Mouse (Mus musculus) cerebellum, adult 9-10 months (tissue): ENCODE data around the gene Nedd9.

Experiments used
- DNase-seq: peaks from one replicate; pipeline ENCODE4 v3.0.0; 2022

Gene Nedd9

GRCm38 (mm10) chr13:41339653-41340351 lies 147.4 kb downstream of the Nedd9 start:
- no peak for DNase-seq

DNA sequence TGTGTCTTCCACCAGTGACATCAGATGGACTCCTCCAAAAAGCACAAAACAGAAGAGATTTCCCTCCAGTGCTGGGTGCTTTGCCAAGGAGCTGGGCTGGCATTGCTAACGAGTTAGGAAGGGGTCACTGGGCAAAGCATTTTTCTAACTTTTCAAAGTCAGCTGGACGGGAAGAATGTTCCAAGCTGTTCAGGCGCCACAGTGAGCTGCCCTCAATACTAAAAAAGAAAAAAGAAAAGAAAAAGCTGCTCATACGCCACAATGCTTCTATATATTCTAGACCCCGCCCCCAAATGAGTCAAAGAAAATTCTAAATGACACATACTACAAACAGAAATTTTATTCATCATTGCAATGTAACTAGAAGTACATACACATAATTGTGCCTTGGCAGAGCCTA lies 148.0 kb downstream of the Nedd9 start:
- DNase-seq, result peak; percentile 24

DNA sequence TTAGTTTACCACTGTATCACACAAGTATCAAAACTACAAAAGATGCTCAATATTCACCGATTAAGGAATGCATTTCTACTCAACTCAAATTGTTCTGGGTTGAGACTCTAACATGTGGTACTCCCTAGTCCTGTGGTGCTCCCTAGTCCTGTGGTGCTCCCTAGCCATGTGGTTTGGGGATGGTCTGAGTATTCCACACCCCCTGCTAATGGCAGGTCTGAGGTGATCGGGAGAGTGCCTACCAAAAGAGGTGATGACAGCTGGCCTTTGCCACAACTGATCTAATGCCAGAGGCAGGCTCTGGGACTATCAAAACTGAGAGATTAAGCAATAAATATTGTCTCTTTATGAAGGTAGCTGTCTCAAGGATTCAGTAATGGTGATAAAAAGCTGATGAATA lies 149.8 kb downstream of the Nedd9 start:
- no peak for DNase-seq

DNA sequence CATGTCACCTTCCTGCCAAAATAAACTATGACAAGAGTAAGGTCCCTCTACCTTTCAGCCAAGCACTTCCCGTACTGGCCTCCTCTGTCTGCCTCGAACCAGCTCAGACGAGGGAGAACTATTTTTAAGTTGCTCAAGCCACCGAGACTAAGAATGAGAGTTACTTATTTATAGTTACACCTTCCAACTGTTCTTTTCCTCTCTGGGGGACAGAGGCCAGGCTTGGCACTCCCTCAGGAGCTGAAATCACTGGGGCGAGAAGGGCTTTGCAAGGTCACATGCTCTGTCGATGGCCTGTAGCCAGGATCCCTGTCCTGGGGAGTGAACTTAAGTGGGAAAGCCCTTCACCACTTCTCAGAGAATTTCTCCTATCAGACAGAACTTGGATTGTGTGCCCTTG lies 150.9 kb downstream of the Nedd9 start:
- no peak for DNase-seq

GRCm38 (mm10) chr13:41335767-41336166 lies 151.4 kb downstream of the Nedd9 start:
- DNase-seq, result no peak

GRCm38 (mm10) chr13:41334641-41335000 lies 152.5 kb downstream of the Nedd9 start:
- DNase-seq, result no peak

DNA sequence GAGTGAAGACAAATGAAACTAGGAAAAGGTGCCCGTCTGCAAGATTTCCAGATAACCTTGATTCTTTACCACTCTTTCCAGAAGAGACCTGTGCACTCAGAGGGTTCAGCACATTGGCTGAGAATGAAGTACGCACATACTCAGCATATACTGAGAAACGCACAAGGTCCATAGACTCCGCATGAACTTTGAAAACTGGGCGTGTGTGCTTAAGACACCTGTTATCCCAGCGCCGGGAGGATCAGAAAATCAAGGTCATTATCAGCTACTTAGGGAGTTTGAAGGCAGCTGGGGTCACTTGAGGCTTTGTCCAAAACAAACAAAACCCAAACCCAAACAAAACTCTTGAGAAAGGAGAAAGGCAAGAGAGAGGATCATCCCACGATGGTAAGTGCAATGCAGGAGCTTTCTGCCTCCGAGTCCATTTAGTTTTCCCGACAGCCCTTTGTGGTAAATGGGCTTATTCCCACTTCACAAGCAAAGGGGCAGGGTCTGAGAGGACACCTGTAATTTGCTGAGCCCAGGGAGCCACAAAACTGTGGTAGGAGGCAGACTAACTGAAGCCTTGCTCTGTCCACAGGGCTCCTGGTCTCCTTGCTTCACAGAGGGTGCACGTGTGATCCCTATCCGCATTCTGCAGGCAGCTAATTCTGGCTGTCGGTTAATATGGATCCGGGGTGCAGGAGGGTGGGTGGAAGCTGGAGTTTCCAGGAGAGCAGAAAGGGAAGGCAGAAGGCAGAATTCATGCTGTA lies 153.1 kb downstream of the Nedd9 start:
- DNase-seq, result no peak

DNA sequence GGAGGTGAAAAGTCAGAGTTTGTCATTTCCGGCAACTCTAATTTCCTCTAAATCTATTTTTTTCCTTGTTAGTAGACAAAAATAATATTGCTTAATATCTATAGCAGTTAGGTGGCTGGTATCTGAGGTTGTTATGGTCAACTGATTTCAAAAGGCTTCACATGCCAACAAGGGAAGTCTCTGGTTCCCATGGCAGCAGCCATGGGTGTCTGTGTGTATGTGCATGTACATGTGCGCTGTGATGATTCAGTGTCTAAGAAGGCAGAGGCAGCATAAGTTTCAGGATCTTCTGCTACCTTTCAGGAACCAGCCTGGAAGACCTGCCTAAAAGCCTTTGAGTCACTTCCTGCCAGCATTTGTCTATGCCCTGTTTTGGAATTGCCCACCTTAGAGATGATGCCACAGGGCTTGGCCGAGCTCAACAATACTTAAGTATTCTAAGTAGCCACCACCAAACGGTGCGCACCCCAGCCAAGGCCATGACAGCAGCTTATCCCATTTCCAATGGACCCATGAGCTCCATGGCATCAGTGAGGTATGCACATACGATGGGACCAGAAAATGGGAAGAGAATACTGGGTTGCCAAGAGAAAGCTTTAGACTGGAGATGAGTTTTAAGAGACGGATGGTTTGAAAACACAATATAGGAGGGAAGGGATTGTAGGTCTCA lies 155.4 kb downstream of the Nedd9 start:
- DNase-seq, result no peak

GRCm38 (mm10) chr13:41330589-41331345 lies 156.4 kb downstream of the Nedd9 start:
- no peak for DNase-seq

DNA sequence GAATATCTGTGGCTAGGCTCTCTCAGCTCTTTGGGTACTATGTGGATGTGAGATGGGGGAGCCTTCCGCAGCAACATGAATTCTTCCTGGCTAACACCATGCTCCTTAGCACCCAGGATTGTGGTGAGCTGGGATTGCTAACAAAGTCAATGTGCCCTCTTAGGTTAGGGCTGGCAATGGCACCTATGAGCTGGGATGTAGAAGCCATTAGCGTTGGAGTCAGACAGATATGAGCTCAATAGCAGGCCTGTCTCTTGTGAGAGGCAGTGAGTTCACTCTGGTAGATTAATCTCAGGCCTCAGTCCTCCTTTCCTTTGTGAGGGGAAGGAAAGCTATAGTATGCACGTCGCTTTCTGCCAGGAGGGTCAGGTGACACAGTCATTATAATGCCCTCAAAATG lies 157.1 kb downstream of the Nedd9 start:
- DNase-seq, result no peak

GRCm38 (mm10) chr13:41328481-41328880 lies 158.7 kb downstream of the Nedd9 start:
- DNase-seq, result no peak

- no peak for DNase-seq
Observed at GRCm38 (mm10) chr13:41327546-41327945, 159.6 kb downstream of the Nedd9 start.

GRCm38 (mm10) chr13:41326134-41326533 lies 161.0 kb downstream of the Nedd9 start:
- DNase-seq, result no peak

- no peak for DNase-seq
Observed at GRCm38 (mm10) chr13:41325346-41325745, 161.8 kb downstream of the Nedd9 start.

GRCm38 (mm10) chr13:41324631-41325030 lies 162.5 kb downstream of the Nedd9 start:
- no peak for DNase-seq

- no peak for DNase-seq
Observed at GRCm38 (mm10) chr13:41321433-41321832, 165.7 kb downstream of the Nedd9 start.

DNA sequence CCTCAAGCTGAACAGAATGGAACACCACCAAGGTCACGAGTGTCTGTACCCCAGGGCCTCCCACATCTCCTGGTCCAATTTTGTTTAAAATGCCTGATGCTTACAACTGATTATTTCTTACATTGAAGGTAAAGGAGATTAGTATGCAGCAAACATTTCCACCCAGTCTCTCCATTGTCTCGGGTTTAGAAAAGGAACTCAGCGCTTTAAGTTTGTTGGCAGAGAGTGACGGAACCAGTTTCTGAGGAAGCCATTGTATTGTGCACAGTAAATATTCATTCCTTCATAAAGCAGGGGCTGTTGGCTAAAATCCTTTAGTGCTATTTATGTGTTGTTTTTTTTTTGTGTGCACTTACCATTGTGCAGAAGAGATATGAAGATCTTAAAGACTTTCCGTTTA lies 166.4 kb downstream of the Nedd9 start:
- no peak for DNase-seq

DNA sequence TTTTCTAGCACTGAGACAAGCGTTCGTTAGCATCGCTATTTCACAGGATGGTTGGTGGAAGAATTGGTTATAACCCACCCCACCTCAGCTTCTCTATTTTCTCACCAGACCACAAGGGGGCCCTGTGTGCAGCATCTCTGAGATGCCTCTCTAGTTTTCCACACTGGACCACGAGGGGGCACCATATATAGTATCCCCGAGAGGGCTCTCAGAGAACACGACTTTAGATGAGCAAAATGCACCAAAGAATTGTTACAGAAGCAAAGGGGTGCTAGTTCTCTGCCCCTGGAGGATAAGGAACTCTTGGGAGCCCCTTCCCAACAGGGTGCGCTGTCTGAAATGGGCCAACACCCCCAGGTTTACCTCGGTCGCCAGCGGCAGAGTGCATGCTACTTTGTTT lies 184.4 kb downstream of the Nedd9 start:
- DNase-seq, result peak; percentile 41

- DNase-seq, result no peak
Observed at GRCm38 (mm10) chr13:41300037-41300436, 187.1 kb downstream of the Nedd9 start.

DNA sequence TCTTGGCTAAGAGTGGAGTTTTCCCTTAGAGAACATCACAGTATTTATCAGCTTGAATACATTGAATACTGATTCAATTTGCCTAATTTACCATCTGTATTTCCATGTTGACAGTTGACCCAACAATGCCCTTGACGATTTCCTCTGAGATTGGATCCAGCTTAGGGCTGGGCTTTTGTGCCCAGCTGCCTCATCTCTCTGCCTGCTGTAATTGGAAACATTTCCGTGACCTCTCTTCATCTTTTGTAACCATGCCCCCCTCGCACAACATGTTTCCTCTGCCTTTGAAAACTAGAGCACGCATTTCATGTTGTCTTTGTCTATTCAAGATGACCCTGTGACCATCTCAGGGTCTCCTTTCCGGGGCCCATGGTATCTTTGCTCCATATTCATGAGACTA lies 188.2 kb downstream of the Nedd9 start:
- no peak for DNase-seq

DNA sequence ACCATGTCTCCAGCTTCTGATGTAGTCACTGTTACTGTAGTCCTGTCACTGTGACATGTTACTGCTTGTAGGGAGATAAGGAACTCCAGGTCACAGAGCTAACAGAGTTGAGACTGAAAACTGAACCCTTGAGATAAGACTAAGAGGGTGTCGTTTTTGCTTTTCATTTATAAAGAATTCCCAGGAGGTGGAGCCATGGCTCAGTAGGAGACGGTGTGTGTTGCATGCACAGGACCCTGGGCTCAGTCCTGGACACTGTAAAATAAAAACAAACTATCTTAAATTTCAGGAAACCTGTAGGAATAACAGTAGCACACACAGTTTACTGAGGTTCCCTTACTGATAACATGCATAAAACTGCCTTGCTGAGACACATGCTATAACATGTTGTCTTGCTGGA lies 188.6 kb downstream of the Nedd9 start:
- DNase-seq, result no peak

GRCm38 (mm10) chr13:41296396-41296795 lies 190.8 kb downstream of the Nedd9 start:
- DNase-seq, result no peak

DNA sequence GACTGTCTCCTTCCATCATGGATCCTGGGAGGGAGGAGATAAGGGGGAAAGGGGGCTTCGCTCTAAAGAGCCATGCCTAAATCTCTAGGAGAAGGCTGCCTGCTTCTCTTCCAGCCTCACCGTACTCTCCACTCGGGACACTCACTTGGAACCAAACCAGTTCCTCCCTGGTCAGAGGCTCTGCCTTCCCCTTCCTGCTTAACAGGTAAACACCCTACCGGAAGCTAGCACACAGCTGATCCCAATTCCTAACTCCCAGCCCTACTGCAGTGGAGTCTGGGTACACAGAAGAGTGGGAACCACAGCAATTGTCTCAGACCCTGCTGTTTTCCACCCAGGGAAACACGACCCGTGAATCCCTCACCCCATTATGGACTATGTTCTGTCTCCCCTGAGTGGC lies 191.3 kb downstream of the Nedd9 start:
- no peak for DNase-seq
